Mouse (Mus musculus): ENCODE data around the gene Odf3l2. TPM values are rescaled to one million over a fixed set of nuclear protein-coding genes. Genes with fewer than 3 reads are reported as not detected.

Gene Odf3l2
- total RNA-seq (2021) = under 1 TPM; 0.39 to 0.62 TPM
- long read RNA-seq = 0 reads

GRCm38 (mm10) chr10:79645711-79646110 is at the start of gene Odf3l2:
Gene Odf3l2 (minus strand): TSS chr10:79645738.
- no peak for DNase-seq (ENCODE audit: low spot score in 2 of 2)

- DNase-seq (ENCODE audit: low spot score in 2 of 2) = no peak
Observed at GRCm38 (mm10) chr10:79694379-79694655, 48.8 kb upstream of the Odf3l2 start.

GRCm38 (mm10) chr10:79693580-79694378 is 48.2 kb upstream of the Odf3l2 start:
- no peak for DNase-seq (ENCODE audit: low spot score in 2 of 2)

GRCm38 (mm10) chr10:79691986-79692548 is 46.5 kb upstream of the Odf3l2 start:
- DNase-seq (ENCODE audit: low spot score in 2 of 2) = no peak

- no peak for DNase-seq (ENCODE audit: low spot score in 2 of 2)
Observed at GRCm38 (mm10) chr10:79689178-79689577, 43.6 kb upstream of the Odf3l2 start.

- no peak for DNase-seq (ENCODE audit: low spot score in 2 of 2)
Observed at GRCm38 (mm10) chr10:79688720-79689119, 43.2 kb upstream of the Odf3l2 start, which contains the start of gene Gzmm. Gene Gzmm (plus strand): TSS chr10:79689020.

GRCm38 (mm10) chr10:79687513-79687912 is 42.0 kb upstream of the Odf3l2 start:
- DNase-seq (ENCODE audit: low spot score in 2 of 2) = no peak

- no peak for DNase-seq (ENCODE audit: low spot score in 2 of 2)
Observed at GRCm38 (mm10) chr10:79686691-79687090, 41.2 kb upstream of the Odf3l2 start.

- DNase-seq (ENCODE audit: low spot score in 2 of 2) = no peak
Observed at GRCm38 (mm10) chr10:79686219-79686618, 40.7 kb upstream of the Odf3l2 start.

- no peak for DNase-seq (ENCODE audit: low spot score in 2 of 2)
Observed at GRCm38 (mm10) chr10:79684770-79685600, 39.4 kb upstream of the Odf3l2 start.

- no peak for DNase-seq (ENCODE audit: low spot score in 2 of 2)
Observed at GRCm38 (mm10) chr10:79683726-79684640, 38.4 kb upstream of the Odf3l2 start.

GRCm38 (mm10) chr10:79682916-79683582 is 37.5 kb upstream of the Odf3l2 start:
- DNase-seq (ENCODE audit: low spot score in 2 of 2) = peak; percentile 69 to 74

- peak; percentile 49 to 52 for DNase-seq (ENCODE audit: low spot score in 2 of 2)
Observed at GRCm38 (mm10) chr10:79682551-79682915, 37.0 kb upstream of the Odf3l2 start.

- peak; percentile 97 to 99 for DNase-seq (ENCODE audit: low spot score in 2 of 2)
Observed at GRCm38 (mm10) chr10:79681591-79682245, 36.2 kb upstream of the Odf3l2 start, which contains the start of gene Cdc34. Gene Cdc34 (plus strand): TSS chr10:79682195.

- no peak for DNase-seq (ENCODE audit: low spot score in 2 of 2)
Observed at GRCm38 (mm10) chr10:79680606-79681495, 35.3 kb upstream of the Odf3l2 start.

- DNase-seq (ENCODE audit: low spot score in 2 of 2) = no peak
Observed at GRCm38 (mm10) chr10:79675346-79676035, 30.0 kb upstream of the Odf3l2 start.

- no peak for DNase-seq (ENCODE audit: low spot score in 2 of 2)
Observed at GRCm38 (mm10) chr10:79673054-79673453, 27.5 kb upstream of the Odf3l2 start.

- DNase-seq (ENCODE audit: low spot score in 2 of 2) = no peak
Observed at GRCm38 (mm10) chr10:79672088-79672455, 26.5 kb upstream of the Odf3l2 start.
